Mouse (Mus musculus) CD4-positive, CD25-positive, alpha-beta regulatory T cell, adult 2 months (primary cell): ENCODE measurements at regions not wholly inside any gene's neighbourhood (a gene's known extent, or its start where the extent isn't known, plus 50 kb on each side); places are given as distances from the start of the nearest gene placed in this dataset.

Source experiments
- DNase-seq: peaks from one replicate; pipeline ENCODE4 v3.0.0-alpha.2; 2012; ENCODE audit warnings: low read depth, low spot score

DNA sequence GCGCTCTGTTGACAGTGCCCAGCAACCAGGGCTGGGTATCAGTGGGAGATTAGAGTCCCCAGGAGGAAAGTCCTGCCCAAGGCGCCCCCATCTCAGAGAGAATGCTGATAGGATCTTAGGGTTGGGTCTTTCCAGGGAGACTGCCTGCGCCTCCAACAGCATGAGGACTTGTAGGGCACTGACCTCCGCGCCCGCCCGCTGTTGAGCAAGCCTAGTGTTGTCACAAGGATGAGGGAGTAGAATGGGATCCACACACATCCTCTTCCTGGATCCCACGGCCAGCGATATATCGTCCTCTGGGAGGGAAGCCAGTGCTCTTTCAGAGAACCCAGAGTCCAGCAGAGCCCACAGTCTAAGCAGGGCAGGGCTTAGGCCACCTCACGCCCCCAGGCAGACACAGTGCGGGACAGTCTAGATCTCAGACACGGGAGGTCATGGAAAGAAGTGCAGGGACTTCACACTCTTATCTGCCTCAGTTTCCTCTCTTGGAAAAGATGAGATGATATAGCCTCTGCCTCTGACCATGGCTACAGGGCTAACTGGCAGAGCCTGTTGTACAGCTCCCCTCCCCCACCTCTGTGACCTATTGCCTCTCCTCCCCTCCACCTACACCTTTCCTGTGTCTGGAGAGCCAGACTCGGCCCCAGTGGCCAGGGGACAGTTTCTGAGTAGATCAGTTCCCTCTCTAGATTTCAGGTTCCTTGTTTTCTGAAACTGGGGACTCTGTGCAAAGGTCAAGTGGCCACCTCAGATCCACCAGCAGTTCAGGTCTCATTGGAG is 52.0 kb upstream of the Dusp5 start:
- DNase-seq = no peak

DNA sequence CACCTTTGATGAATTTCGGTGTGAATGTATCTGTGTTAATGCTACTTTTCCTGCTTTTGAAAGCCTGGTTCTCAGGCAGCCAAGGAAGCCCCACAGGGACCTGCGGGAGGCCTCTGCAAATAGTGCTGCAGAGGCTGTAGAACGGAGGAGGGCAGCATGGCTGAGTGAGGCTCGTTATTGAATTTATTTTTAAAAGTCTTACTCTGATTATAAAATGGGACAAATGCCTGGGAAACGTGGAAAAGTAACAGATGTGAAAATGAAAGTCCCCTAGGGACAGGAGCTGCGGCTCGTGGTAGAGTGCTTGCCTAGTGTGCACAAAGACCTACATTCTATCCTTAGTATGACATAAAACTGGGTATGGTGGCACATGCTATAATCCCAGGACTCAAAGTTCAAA is 59.7 kb upstream of the Dusp5 start:
- no peak for DNase-seq

DNA sequence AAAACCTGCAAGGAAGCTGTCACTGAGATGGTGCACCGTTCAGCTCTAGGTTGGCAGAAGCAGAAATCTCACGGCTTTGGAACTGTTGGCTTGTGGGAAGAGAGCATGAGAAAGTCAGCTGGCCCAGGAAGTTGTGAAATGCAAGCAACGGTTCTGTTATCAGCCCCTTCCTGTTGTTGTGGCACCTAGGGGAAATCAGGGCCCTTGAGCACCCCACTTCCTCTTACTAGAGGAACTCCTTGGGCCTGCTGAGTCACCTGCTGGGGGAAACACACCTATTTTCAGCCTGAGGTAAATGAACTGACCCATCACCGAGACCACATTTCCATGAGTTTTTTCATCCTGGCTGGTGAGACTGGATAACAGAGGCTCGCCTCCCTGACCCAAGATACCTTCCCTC is 64.2 kb upstream of the Dusp5 start:
- peak; percentile 83 for DNase-seq

DNA sequence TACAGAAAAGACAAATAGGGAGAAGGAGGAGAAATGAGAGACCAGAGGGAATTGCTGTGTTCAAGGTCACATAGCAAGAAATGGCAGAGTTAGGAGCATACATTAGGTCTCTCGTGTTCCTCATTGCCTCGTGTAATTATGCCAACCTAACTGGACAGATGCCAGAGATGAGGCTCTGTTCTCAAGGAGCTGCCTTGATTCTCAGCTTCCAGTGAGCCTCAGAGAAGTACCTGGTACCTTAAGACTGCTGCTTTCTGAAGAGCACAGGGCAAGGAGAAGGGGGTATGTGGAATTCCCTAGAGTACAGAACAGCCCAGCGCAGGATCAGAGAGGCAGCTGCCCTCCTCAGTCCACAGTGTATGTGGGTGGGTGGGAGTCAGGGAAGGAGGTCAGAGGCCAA is 64.8 kb upstream of the Dusp5 start:
- peak; percentile 37 for DNase-seq

DNA sequence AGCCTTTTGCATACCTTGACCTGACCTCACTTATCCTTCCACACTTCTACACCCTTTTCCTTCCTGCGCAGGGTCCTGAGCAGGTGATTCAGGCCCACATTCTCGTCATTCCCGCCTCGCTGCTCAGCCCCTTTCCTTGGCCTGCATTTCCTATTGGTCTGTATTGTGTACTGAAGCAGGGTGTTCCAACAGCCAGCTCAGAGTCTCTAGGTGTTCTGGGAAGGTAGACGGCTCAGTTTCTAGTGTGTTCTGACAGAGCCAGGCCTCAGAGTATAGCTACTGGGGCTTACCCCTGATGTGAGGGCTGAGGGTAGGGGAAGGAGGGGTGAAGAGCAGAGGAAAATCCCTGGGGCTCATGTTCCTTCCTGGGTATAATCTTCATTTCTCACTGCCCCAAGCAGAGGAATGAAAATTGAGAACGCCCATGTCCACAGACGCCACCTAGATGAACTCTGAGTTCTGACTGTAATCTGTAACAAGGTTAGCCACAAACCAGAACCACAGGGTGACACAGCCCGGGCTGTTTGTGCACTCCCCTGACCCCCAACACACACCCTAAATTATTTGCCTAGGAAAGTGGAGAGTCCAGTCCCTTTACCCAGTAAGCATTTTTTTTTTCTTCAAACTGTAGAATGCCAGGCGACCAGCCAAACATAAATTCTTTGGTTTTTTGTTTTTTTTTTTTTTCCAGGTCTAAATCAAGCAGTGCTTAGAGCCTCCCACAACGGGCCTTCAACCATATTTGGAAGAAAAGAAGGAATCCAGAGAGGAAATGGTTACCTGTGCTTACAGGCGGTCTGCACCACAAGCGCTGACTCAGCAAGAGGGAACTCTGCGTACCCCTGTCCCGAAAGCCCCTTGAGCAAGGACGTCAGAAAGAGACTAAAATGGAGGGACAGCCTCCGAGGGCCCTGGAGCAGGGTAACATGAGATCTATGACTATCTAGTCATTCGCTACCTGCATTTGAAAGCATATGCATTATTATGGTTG is 67.6 kb upstream of the Dusp5 start:
- peak; percentile 64 for DNase-seq

DNA sequence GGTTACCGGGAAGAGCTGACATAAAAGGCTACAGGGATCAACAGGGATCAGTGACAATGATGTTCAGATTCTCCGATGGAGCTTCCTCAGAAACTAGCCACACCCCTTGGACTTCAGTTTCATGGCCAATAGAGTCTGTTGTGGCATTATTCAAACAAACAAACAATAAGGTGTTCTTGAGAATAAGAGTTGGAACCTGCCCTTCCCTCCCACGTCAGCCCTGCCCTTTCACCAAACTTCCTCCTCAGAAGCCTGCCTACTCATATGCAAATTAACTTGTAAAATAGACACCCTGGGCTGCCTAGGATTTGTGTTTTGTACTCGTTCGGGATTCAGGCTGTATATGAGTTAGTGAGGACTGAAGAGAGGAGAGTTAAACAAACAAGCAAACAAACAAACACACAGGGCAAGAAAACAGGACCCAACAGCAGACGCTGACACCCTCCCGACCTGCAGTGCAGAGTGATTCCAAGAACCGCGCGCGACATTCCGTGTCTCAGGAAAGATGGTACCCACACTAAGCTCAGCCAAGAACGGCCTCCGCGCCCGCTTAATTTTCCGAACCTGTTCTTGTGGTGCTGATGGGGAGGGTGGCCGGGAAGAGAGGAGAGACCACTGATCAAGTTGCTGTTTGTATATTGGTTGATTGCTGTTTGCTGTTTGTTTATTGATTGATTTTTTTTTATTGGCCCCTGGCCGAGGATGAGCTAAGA is 68.4 kb upstream of the Dusp5 start:
- peak; percentile 79 for DNase-seq

DNA sequence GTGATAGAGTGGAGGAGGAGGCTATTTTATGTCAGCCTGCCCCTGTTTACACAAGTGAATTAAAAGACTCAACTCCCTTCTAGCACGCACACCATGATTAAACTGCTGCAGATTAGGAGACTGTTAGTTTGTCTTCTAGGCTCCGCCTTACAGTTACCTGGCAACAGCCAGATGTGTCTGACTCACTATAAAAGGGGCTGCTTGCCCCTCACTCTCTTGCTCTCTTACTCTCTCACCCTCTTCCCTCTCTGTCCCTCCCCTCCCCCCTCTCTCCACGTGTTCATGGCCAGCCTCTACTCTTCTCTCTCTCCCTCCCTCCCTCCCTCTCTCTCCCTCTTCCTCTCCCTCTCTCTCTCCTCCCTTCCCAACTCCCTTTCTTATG is 69.0 kb upstream of the Smndc1 start:
- DNase-seq = no peak

DNA sequence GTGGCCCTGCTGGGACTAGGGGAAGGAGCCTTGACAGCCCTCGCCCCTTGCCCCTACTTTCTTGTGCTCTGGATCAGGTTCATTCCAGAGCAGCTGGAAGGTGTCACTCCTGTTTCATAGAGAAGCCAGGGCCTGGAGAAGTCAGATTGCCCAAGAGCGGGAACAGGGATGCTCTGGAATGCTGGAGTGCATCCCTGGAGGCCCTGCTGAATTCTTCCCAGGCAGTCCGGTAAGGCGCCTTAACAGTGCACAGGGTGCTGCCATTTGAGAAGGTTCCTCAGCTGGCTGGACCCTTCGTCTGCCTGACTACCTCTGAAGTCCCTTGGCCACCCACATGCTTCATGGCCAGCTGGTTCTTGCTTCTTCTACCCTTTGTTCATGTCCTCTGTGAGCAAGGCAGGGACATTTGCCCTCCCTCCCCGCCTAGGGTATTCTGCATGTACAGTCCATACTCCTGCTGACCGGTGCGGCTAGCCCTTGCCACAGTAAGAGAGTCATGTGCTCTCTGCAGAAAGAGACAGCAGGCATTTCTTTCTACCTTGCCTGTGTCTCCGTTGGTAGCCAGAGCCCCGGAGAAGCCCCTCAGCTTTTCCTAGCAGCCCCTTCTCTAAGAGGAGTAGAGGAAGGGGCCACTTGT is 68.5 kb upstream of the Smndc1 start:
- DNase-seq = no peak

DNA sequence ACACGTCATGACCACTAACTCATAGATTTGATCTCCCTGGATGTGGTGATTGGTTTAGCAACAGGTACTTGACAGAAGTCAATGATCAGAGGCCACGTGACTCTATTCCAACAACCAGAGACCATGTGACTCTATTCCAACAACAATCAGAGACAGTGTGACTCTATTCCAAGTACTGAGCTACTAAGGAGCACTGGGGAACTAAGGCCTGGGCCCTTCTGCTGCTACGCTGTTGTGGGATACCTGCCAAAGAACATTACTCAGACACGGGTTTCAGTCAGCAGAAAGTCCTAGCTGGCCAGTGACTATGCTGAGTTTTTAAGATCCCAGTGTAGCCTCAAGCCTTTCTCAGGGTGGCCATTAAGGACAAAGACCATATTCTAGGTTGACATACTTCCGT is 66.3 kb upstream of the Smndc1 start:
- DNase-seq = no peak

DNA sequence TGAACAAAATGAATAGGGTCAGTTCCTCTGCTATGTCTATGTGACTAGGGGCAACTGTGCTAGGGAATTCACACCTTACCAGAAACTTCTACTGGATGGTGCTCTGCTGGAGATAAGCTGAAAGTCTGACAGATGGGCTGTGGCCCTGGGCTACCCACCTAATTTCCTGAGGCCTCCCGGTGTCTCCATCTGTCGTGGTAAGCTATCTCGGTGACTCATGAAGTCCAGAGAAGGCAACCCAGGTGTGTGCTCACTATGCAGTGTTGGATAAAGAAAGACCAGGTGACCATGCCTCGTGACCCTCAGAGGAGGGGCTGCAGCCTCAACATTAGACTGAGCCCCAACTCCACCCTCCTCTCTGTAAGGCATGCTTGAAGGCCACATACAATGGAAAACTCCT is 64.2 kb upstream of the Smndc1 start:
- DNase-seq = no peak

DNA sequence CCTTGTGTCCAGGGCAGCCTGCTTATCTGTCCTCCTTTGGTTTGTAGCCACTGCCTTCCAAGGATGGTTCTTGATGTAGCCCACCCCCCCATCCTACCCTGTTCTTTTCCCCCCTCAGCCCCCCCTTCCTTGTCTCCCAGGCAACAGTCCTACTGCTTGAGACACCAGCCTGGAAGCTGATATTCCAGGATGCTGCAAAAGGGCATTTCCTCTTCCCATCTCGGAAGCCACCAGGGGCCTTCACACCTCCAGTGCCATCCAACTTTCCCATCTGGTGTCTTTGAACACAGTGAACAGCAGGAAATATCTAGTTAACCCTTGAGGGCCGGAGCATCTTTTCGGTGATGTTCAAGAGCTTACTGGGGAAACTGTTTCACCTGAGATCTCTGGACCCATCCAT is 63.7 kb upstream of the Smndc1 start:
- no peak for DNase-seq

DNA sequence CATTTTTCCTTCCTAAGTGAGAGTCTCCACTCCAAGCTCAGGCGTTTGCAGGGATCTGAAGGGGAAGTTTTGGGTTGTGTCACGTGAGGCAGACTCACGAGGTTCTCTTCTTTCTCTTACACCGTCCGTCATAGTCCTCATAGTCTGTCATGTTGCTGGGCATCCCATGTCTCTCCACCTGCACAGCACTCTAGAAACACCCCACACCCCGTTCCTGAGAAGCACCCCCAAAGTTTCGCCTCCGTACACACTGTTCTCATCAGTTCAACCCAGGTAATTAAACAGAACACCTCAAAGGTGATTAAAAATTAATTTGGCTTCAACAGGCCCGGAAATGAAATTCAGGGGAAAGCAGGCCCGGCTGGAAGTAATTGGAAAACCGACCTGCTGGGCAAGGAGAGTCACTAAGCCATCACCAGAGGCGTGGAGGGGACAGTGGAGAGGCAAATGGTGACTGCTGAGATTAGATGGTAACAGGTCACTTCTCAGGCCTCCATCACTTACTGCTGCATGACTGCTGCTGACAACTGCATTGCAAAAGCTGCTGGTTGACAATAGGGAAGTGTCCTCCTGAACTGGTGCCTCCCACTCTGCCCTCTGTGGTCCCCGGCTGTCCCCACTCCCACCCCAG is 63.1 kb upstream of the Smndc1 start:
- no peak for DNase-seq

DNA sequence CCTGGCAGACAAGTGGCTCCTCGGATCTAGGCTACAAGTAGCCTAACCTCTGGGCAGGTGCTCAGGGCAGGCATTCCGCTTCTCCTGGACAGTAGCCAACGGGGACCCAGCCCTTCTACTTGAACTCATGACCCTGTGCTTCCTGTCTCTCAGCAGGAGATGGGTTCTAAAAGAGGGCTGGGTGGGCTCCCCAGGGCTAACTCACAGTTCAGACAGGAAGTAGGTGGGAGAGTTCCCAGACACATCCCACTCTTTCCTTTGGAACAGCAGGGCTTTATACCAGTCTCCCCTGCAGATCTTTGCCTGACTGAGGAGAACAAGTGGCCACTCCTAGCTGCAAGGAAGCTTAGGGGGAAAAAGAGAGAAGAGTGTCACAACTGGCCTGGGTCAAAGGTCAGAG is 62.0 kb upstream of the Smndc1 start:
- no peak for DNase-seq

DNA sequence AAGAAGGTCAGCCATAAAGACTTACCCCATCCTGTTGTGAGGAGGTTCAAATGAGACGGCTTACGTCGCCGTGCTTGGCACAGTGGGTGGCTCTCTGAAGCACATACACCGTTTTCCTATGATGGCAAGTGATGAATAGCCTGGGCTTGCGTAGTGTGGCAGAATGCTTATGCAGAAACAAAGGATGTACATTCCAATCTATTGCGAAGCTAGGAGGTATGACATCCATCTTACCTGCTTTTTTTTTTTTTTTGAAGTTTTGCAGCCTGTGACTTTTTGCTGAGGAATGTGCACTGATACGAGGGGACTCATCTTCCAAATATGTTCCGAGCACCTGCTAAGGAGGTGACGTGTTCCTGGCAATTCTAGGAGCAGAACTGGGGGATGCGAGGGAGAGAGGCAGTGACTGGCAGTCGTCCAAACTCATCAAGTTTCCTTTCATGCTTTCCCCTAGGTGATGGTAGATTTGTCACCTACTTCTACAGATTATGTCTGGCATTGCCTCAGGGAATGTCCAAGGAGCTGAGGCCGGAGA is 61.1 kb upstream of the Smndc1 start:
- DNase-seq = no peak

DNA sequence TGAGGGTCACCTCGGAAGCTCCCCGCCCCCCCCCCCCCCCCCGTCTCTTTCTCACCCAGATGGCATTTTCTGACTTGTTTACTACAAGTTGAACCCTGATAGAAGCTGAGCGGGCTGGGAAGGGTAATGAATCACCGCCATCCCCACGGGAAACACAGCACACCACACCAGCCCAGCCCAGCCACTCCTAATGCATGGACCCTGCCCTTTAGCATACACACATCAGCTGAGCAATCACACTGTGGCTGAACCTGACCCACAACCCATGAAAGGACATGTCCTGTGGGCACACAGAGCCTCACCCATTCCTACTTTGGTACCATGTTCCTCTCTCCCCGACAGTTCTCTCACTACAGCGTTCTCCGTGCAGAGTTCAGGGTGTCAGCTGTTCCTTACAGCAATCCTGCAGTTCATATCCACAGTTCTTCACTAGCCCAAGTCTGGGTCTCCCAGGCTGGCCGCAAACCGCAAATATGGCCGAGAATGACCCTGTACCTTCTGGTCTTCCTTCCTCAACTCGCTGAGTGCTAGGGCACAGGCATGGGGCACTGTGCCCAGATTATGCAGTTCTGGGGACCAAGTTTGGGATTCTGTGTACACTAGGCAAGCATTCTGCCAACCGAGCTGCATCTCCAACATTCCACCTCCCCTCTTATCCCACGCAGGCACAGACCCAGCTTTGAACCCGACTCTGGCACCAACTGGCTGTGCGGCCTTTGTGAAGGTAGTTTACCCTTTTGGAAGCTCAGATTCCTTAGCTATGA is 60.4 kb upstream of the Smndc1 start:
- DNase-seq = no peak

DNA sequence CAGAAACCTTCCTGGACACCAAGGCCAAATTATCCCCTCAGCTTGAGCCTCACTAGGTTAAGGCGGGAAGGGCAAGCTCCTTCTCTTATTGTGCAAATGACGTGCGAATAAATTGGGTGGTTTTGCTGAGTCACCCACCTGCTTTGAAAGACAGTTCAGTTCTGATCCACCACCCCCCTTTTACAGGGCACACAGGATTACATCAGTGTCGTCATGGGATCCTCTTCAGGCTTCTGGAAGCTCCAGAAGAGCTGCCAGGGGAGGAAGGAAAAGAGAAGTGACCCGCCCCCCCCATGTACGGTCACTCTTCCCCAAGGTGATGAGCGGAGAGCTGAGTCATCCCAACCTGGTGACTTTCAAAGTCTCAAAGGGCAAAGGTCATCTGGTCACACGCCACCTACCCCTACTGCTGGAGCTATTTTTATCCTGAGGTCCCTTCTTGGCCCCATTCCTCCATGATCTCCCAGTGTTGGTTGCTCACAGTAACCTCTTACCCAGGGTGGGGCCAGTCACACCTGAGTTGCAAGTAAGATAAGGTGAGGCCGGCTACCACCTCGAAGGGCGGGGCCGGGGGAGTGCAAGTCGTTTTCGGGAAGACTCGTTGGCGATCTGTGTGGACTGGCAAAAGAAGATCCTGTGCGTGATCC is 58.9 kb upstream of the Smndc1 start:
- no peak for DNase-seq

DNA sequence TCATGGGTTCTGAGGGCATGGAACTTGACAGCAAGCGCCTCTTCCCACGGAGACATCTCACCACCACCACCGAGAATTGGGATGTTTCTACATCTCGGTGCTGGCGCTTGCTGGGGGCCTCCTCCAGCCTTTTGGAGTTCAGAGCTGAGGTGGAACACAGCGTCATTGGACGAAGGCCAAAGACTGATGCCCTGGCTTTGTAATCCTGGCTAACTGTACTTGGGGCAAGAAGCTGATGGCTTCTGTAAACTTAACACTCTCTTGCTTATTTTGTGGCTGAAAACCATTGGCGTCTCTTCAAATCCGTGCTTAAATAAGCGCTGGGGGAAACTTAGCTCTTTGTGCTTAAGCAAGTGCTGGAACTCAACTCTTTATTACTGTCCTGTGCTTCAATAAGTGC is 57.8 kb upstream of the Smndc1 start:
- no peak for DNase-seq

DNA sequence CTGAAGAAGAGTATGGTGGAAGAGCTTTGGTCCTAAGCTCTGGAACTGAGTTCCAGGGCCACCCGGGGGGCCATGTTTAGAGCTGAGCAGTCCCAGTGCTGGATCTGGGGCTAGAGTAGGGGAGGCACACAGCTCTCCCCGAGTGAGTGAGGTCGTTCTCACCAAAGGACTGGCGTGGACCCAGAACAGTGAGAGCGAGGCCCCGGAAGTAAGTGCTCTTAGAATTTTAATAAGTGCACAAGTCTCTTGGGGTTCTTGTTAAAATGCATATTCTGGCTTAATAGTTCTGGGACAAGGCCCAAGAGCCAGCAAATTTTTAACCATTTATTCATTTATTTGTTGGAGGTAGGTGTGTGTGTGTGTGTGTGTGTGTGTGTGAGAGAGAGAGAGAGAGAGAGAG is 57.4 kb upstream of the Smndc1 start:
- no peak for DNase-seq

DNA sequence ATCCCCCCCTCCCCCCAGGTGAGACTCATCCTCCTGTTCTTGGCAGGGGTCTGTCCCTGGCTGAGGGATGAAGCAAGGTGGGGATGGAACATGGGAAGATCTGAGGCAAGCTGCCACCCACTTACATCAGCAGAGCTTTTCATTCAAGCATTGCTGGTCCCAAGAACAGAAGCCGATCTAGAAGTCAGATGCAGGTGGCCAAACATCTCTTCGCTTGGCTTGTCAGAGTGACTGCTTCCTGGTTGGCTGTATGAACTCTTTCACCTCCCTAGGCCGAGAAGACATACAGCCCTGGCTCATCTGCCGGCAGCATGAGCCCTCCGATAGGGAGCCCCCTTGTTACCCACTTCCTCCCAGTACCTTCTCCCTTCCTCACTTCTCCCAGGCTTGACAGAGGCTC is 55.8 kb upstream of the Smndc1 start:
- peak; percentile 37 for DNase-seq

DNA sequence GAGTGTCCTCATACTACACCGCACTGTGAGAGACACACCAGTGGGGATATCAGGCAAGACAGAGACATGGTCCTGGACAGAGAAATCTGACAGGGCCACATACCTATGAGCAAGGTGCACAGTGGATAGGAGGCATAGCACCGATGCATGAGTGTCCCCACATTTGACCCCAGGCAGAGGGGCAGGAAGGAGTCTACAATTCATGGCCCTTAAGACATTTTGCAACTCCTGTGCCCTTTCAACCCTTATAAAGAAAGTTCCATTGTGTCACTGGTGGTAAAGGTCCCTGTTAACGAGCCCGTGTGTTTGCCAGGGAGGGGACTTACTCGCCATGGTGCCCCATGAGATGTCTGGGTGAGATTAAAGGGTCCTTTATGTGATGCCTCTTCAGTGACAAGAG is 54.3 kb upstream of the Smndc1 start:
- DNase-seq = peak; percentile 58
